Mouse (Mus musculus) kidney, postnatal 0 days (tissue): Measurements from ENCODE around the gene 4930562C15Rik. TPM values are rescaled to one million over a fixed set of nuclear protein-coding genes. Genes with fewer than 3 reads are reported as not detected.
A peak's percentile ranks its signal among the peaks of the same experiment; 100 is the strongest.

Source experiments
- ATAC-seq: fragments of 200-750 bp; cut with Nextera tagmentation; replicated peaks from 2 replicates; pipeline ENCODE4 v1.8.0; 2017; ENCODE audit warnings: low read depth, moderate number of reproducible peaks, moderate TSS enrichment, moderate library complexity; ENCODE audit not compliant: low FRiP score
- DNase-seq: peaks from one replicate; pipeline ENCODE4 v3.0.0-alpha.2; 2016; ENCODE audit warnings: low spot score
- H3K27ac ChIP-seq: fragments of 300-500 bp; sonication (generic); 2 replicates; pipeline ENCODE4 v1.5.1; 2014; ENCODE audit warnings: mild to moderate bottlenecking
- H3K27me3 ChIP-seq: fragments of 300-500 bp; sonication (generic); 2 replicates; pipeline ENCODE4 v1.6.1; 2014; ENCODE audit warnings: low read length, mixed read lengths; ENCODE audit not compliant: insufficient read depth
- H3K36me3 ChIP-seq: fragments of 300-500 bp; sonication (generic); 2 replicates; pipeline ENCODE4 v1.6.1; 2014; ENCODE audit warnings: low read length, mixed read lengths; ENCODE audit not compliant: insufficient read depth
- H3K4me1 ChIP-seq: fragments of 300-500 bp; sonication (generic); replicated peaks from 2 replicates; pipeline ENCODE4 v1.6.1; 2014; ENCODE audit warnings: antibody characterized with exemption, low read length, mixed read lengths; ENCODE audit not compliant: insufficient read depth
- H3K4me2 ChIP-seq: fragments of 300-500 bp; sonication (generic); 2 replicates; pipeline ENCODE4 v1.6.1; 2014; ENCODE audit warnings: mild to moderate bottlenecking, low read length, moderate library complexity, mixed read lengths
- H3K4me3 ChIP-seq: fragments of 300-500 bp; sonication (generic); replicated peaks from 2 replicates; pipeline ENCODE4 v1.5.1; 2014; ENCODE audit warnings: low read depth, low read length
- H3K9ac ChIP-seq: fragments of 300-500 bp; sonication (generic); 2 replicates; pipeline ENCODE4 v1.6.1; 2014; ENCODE audit warnings: low read depth, low read length
- H3K9me3 ChIP-seq: fragments of 300-500 bp; sonication (generic); replicated peaks from 2 replicates; pipeline ENCODE4 v1.6.1; 2016; ENCODE audit warnings: low read length, inconsistent platforms, mixed read lengths
- CTCF ChIP-seq: IDR thresholded peaks from 2 replicates; pipeline ENCODE4 v1.5.1; 2016; ENCODE audit warnings: antibody characterized with exemption, low read depth, mild to moderate bottlenecking, moderate library complexity
- WGBS: fragments of 180-500 bp; shearing (Covaris S2); extraction: QIAGEN DNeasy Blood & Tissue Kit; methylation state at CpG from one replicate; pipeline ENCODE4 v1.1.7; 2014; 5-methylcytosine and 5-hydroxymethylcytosine counted together
- polyA plus RNA-seq: library from polyadenylated mRNA; unstranded; fragments of >200 nt; fragmentation: Nextera tagmentation; extraction: Ambion mirVana; gene quantifications from 2 replicates; pipeline ENCODE4 v1.2.1, GENCODE M21; 2015

The 4930562C15Rik gene
- polyA plus RNA-seq, 1 experiment from 2014 or later = 0.14 TPM

GRCm38 (mm10) chr16:4884930-4885329, 49.7 kb downstream of the 4930562C15Rik start:
- Histone ChIP-seq H3K4me1 (peaks cover 20% of the 10 kb centered on the region), H3K27me3 (no peaks in the 10 kb centered on the region), H3K27ac (no peak overlapping the region), H3K36me3 (no peaks in the 10 kb centered on the region), H3K9ac (no peak overlapping the region), H3K4me3 (no peak overlapping the region), H3K4me2 (no peak overlapping the region), H3K9me3 (no peaks in the 10 kb centered on the region)
- no peak for DNase-seq
- no peak for ATAC-seq
- TF ChIP-seq CTCF = no peak
- WGBS = 92% methylated on average over 10 of the region's 10 CpGs

- DNase-seq (peak; percentile 96), ATAC-seq (peak; percentile 85)
- Histone ChIP-seq H3K4me2 (peak within 1 kb of the TSS; percentile 79), H3K9ac (peak within 1 kb of the TSS; percentile 91), H3K4me1 (peaks cover 20% of the 10 kb centered on the region), H3K4me3 (peak within 1 kb of the TSS; percentile 90), H3K27me3 (no peaks in the 10 kb centered on the region), H3K27ac (peak within 1 kb of the TSS; percentile 95), H3K9me3 (no peaks in the 10 kb centered on the region), H3K36me3 (no peaks in the 10 kb centered on the region)
- no peak for TF ChIP-seq CTCF
- WGBS = under 1% methylated on average over 55 of the region's 74 CpGs
Observed at GRCm38 (mm10) chr16:4885760-4886689, 50.8 kb downstream of the 4930562C15Rik start, which contains the start of gene Mgrn1. Mgrn1 (plus strand) TSS chr16:4886249.

- TF ChIP-seq CTCF = no peak
- Histone ChIP-seq H3K27me3 (no peaks in the 10 kb centered on the region), H3K36me3 (no peaks in the 10 kb centered on the region), H3K4me2 (peak overlapping the region; percentile 79), H3K4me3 (peak overlapping the region; percentile 90), H3K4me1 (peaks cover 17% of the 10 kb centered on the region), H3K9ac (peak overlapping the region; percentile 91), H3K27ac (peak overlapping the region; percentile 95), H3K9me3 (no peaks in the 10 kb centered on the region)
- no peak for DNase-seq
- ATAC-seq = no peak; the same call in 1 of the 2 replicates
- WGBS = 0% methylated on average over 8 of the region's 8 CpGs
Observed at GRCm38 (mm10) chr16:4886690-4887020, 51.4 kb downstream of the 4930562C15Rik start.

- Histone ChIP-seq H3K27me3 (no peaks in the 10 kb centered on the region), H3K9ac (no peak overlapping the region), H3K4me3 (no peak overlapping the region), H3K36me3 (no peaks in the 10 kb centered on the region), H3K9me3 (no peaks in the 10 kb centered on the region), H3K4me1 (peaks cover 14% of the 10 kb centered on the region), H3K4me2 (no peak overlapping the region), H3K27ac (no peak overlapping the region)
- DNase-seq = no peak
- ATAC-seq = no peak
- 64% methylated on average over 4 of the region's 4 CpGs for WGBS
- no peak for TF ChIP-seq CTCF
Observed at GRCm38 (mm10) chr16:4890201-4890709, 55.0 kb downstream of the 4930562C15Rik start.

- peaks cover 18% of the 10 kb centered on the region for H3K4me1 ChIP-seq
- H3K27me3 ChIP-seq = no peaks in the 10 kb centered on the region
- no peak overlapping the region for H3K27ac ChIP-seq
- no peaks in the 10 kb centered on the region for H3K36me3 ChIP-seq
- no peak overlapping the region for H3K9ac ChIP-seq
- H3K9me3 ChIP-seq = no peaks in the 10 kb centered on the region
- no peak for ATAC-seq
- no peak overlapping the region for H3K4me3 ChIP-seq
- TF ChIP-seq CTCF = no peak
- no peak overlapping the region for H3K4me2 ChIP-seq
- 93% methylated on average over 6 of the region's 6 CpGs for WGBS
- DNase-seq = no peak
Observed at GRCm38 (mm10) chr16:4892171-4892570, 57.0 kb downstream of the 4930562C15Rik start.

GRCm38 (mm10) chr16:4894201-4894908, 59.1 kb downstream of the 4930562C15Rik start:
- no peak for DNase-seq
- no peaks in the 10 kb centered on the region for H3K36me3 ChIP-seq
- H3K9me3 ChIP-seq = no peaks in the 10 kb centered on the region
- peaks cover 6% of the 10 kb centered on the region; the same call in 1 of the 2 replicates for H3K4me1 ChIP-seq
- ATAC-seq = no peak
- no peak overlapping the region for H3K4me3 ChIP-seq
- no peak overlapping the region for H3K9ac ChIP-seq
- H3K27me3 ChIP-seq = no peaks in the 10 kb centered on the region
- H3K4me2 ChIP-seq = no peak overlapping the region
- 0 out of 2 replicates have a peak overlapping the region, but pooled peaks have one; percentile 19 for H3K27ac ChIP-seq
- no peak for TF ChIP-seq CTCF
- WGBS = 72% methylated on average over 7 of the region's 7 CpGs
